Comparison of ENCODE assay signal across 9 mouse cellular contexts in the genomic region with DNA sequence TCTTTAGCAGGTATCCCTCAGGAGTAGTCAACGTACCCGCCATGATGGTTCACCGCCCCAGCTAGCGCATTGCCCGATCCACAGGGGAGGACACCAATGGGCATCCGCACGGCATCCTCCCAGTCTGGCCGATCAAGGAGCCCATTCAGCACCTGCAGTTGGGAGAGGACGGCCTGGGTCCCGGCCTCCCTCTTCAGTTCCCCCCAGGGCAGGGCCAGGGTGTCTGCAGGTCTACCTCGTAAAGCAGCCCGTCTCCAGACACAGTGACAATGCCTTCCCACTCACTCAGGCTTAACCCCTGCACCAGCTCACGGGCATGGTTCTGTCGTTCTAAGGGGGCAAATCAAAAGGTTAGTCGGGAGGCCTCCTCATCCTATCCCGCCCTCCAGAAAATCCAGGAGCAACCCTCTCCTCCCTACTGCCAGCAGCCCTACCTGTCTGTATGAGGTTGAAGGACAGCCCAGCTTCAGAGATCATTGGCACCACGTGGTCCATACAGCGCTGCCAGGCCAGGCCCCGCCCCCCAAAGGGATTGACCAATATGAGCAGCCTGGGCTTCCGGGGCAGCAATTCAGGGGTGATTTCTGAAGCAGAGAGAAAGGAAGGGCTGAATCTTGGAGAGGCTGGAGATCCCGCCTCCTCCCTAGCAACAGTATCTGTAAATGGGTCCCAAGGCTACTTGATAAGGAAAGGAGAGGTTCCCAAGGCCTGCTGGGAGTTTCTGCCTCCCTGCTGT. TPM values are rescaled to one million over a fixed set of nuclear protein-coding genes. Genes with fewer than 3 reads are reported as not detected.
A peak's percentile ranks its signal among the peaks of the same experiment; 100 is the strongest.
DNase-seq lines count a peak whose midpoint lies in the region; ATAC-seq lines count a peak whose summit lies in the region.
"Had no signal": no experiment of that assay in that cellular context is flagged by ENCODE, and none has a peak within 500 bp of the region (broad histone marks: within the 10 kb centered on the region; RNA-seq: fewer than 3 reads in every experiment).

No protein-coding gene starts in this region.

- no peak overlapping the region for H3K4me2 ChIP-seq in heart, embryonic 12.5 days

- H3K9me3 ChIP-seq in heart, embryonic 12.5 days (replicated peaks) = no peaks in the 10 kb centered on the region

- no peak overlapping the region for H3K4me3 ChIP-seq in heart, embryonic 12.5 days

- H3K27ac ChIP-seq in heart, embryonic 12.5 days (ENCODE audit: poor library complexity, severe bottlenecking) = no peak overlapping the region

- DNase-seq in heart, adult 9 months (ENCODE audit: low spot score in 2 of 2) = peak; percentile 74 to 80
- peak; percentile 89 to 95 for DNase-seq in adrenal gland, adult (ENCODE audit: inconsistent age in 2 of 2, low spot score in 1 of 2)
- peak; percentile 45 for DNase-seq in gastrocnemius, postnatal 14 days
- peak; percentile 93 for DNase-seq in lung, postnatal 36 days
- DNase-seq in embryo, embryonic 10 days (ENCODE audit: low spot score) = no peak
- no peak for DNase-seq in layer of hippocampus, postnatal 36 days
- DNase-seq: left cerebral cortex, postnatal 4 days had no signal

- H3K27me3 ChIP-seq in heart, embryonic 12.5 days (replicated peaks) = no peaks in the 10 kb centered on the region

- intact Hi-C loops in gastrocnemius, postnatal 14 days (cut with DNase I; ENCODE audit: low total_unique reads) = no loop called here

- H3K4me1 ChIP-seq in heart, embryonic 12.5 days (replicated peaks) = peaks cover 57% of the 10 kb centered on the region

- ATAC-seq in heart, embryonic 12.5 days (ENCODE audit: insufficient number of reproducible peaks, low FRiP score) = no peak
- no peak for ATAC-seq in megakaryocyte progenitor cell, adult 5-6 weeks (replicated peaks; ENCODE audit: poor library complexity)

- H3K9ac ChIP-seq in heart, embryonic 12.5 days = no peak overlapping the region

- 88% methylated on average over 21 of the region's 21 CpGs for WGBS in heart, embryonic 12.5 days

- peaks cover 43% of the 10 kb centered on the region for H3K36me3 ChIP-seq in heart, embryonic 12.5 days

RNA-seq across cellular contexts. Expression of a gene that starts 3.1 kb away (rescaled TPM):
- 603 and 625 TPM in 2 replicates for polyA plus RNA-seq in heart, embryonic 12.5 days (2016; fragmentation: Nextera tagmentation; extraction: Ambion mirVana)
- 100 to 1,000 TPM; 607 to 662 TPM for total RNA-seq in gastrocnemius, postnatal 14 days (2021)
- 1,825 and 1,988 TPM in 2 replicates for total RNA-seq in megakaryocyte progenitor cell, adult 5-6 weeks (2015)
- total RNA-seq in megakaryocyte progenitor cell, adult 5-6 weeks (2017) = 1,777 and 2,306 TPM in 2 replicates
- 100 to 1,000 TPM; 372 to 375 TPM for total RNA-seq in layer of hippocampus, postnatal 36 days (2021)

RNA-seq across cellular contexts. Expression of a gene that starts 5.6 kb away (rescaled TPM):
- 18.5 and 20.0 TPM in 2 replicates for polyA plus RNA-seq in heart, embryonic 12.5 days (2016; fragmentation: Nextera tagmentation; extraction: Ambion mirVana)
- total RNA-seq in gastrocnemius, postnatal 14 days (2021) = 10 to 100 TPM; 12.0 to 13.2 TPM
- total RNA-seq in megakaryocyte progenitor cell, adult 5-6 weeks (2015) = 10.6 and 14.5 TPM in 2 replicates
- total RNA-seq in megakaryocyte progenitor cell, adult 5-6 weeks (2017) = 9.8 and 10.2 TPM in 2 replicates
- 10 to 100 TPM; 36.6 to 37.2 TPM for total RNA-seq in layer of hippocampus, postnatal 36 days (2021)

RNA-seq across cellular contexts. Expression of a gene that starts 7.3 kb away (rescaled TPM):
- 4.1 and 5.3 TPM in 2 replicates for polyA plus RNA-seq in heart, embryonic 12.5 days (2016; fragmentation: Nextera tagmentation; extraction: Ambion mirVana)
- total RNA-seq in gastrocnemius, postnatal 14 days (2021) = 10 to 100 TPM; 20.6 to 32.8 TPM
- 3.6 and 5.6 TPM in 2 replicates for total RNA-seq in megakaryocyte progenitor cell, adult 5-6 weeks (2015)
- 6.2 and 7.2 TPM in 2 replicates for total RNA-seq in megakaryocyte progenitor cell, adult 5-6 weeks (2017)
- total RNA-seq in layer of hippocampus, postnatal 36 days (2021) = 10 to 100 TPM; 49.8 to 51.5 TPM

RNA-seq across cellular contexts. Expression of a gene that starts 8.8 kb away (rescaled TPM):
- polyA plus RNA-seq in heart, embryonic 12.5 days (2016; fragmentation: Nextera tagmentation; extraction: Ambion mirVana) = 0.29 and 0.33 TPM in 2 replicates
- total RNA-seq in gastrocnemius, postnatal 14 days (2021) = under 1 TPM; 0.16 TPM
- 0.54 and 0.78 TPM in 2 replicates for total RNA-seq in megakaryocyte progenitor cell, adult 5-6 weeks (2015)
- total RNA-seq in megakaryocyte progenitor cell, adult 5-6 weeks (2017) = 0.37 and 0.51 TPM in 2 replicates
- under 1 TPM; 0.12 to 0.13 TPM for total RNA-seq in layer of hippocampus, postnatal 36 days (2021)

RNA-seq across cellular contexts. Expression of a gene that starts 12.5 kb away (rescaled TPM):
- polyA plus RNA-seq in heart, embryonic 12.5 days (2016; fragmentation: Nextera tagmentation; extraction: Ambion mirVana) = 5.4 and 5.8 TPM in 2 replicates
- 1 to 10 TPM; 4.5 to 4.6 TPM for total RNA-seq in gastrocnemius, postnatal 14 days (2021)
- not detected in 2 replicates for total RNA-seq in megakaryocyte progenitor cell, adult 5-6 weeks (2015)
- not detected in 2 replicates for total RNA-seq in megakaryocyte progenitor cell, adult 5-6 weeks (2017)
- total RNA-seq in layer of hippocampus, postnatal 36 days (2021) = 100 to 1,000 TPM; 191 to 217 TPM

Comparison
In these comparisons a context has a peak if more than half of its experiments do, and no peak if none do; other contexts are left out.
1. DNase-seq: peak in heart, adult 9 months (2 of 2), adrenal gland, adult (2 of 2), gastrocnemius, postnatal 14 days (single experiment) and lung, postnatal 36 days (single experiment); none in embryo, embryonic 10 days (single experiment) and layer of hippocampus, postnatal 36 days (0 of 2).